Mouse (Mus musculus) stomach, postnatal 0 days (tissue): Measurements from ENCODE around the gene Adcy3. TPM values are rescaled to one million over a fixed set of nuclear protein-coding genes. Genes with fewer than 3 reads are reported as not detected.

Source experiments
- ATAC-seq: fragments of 200-750 bp; cut with Nextera tagmentation; 2 replicates; pipeline ENCODE4 v1.8.0; 2017; ENCODE audit not compliant: low FRiP score, low TSS enrichment
- DNase-seq: peaks from one replicate; pipeline ENCODE4 v3.0.0-alpha.2; 2016; ENCODE audit warnings: low spot score
- H3K27ac ChIP-seq: fragments of 300-500 bp; sonication (generic); replicated peaks from 2 replicates; pipeline ENCODE4 v1.5.1; 2014; ENCODE audit warnings: mild to moderate bottlenecking, control low read depth
- H3K27me3 ChIP-seq: fragments of 300-500 bp; sonication (generic); 2 replicates; pipeline ENCODE4 v1.6.1; 2014; ENCODE audit warnings: low read length; ENCODE audit not compliant: control insufficient read depth, insufficient read depth
- H3K36me3 ChIP-seq: fragments of 300-500 bp; sonication (generic); 2 replicates; pipeline ENCODE4 v1.6.1; 2014; ENCODE audit warnings: low read length, mixed read lengths; ENCODE audit not compliant: control insufficient read depth, insufficient read depth
- H3K4me1 ChIP-seq: fragments of 300-500 bp; sonication (generic); replicated peaks from 2 replicates; pipeline ENCODE4 v1.6.1; 2014; ENCODE audit warnings: antibody characterized with exemption; ENCODE audit not compliant: control insufficient read depth, insufficient read depth
- H3K4me2 ChIP-seq: fragments of 300-500 bp; sonication (generic); replicated peaks from 2 replicates; pipeline ENCODE4 v1.6.1; 2014; ENCODE audit warnings: low read depth, mild to moderate bottlenecking, control low read depth, moderate library complexity
- H3K4me3 ChIP-seq: fragments of 300-500 bp; sonication (generic); 2 replicates; pipeline ENCODE4 v1.5.1; 2014; ENCODE audit warnings: low read depth, low read length, control low read depth
- H3K9ac ChIP-seq: fragments of 300-500 bp; sonication (generic); 2 replicates; pipeline ENCODE4 v1.6.1; 2014; ENCODE audit warnings: mild to moderate bottlenecking, low read length, control low read depth, mixed read lengths
- H3K9me3 ChIP-seq: fragments of 300-500 bp; sonication (generic); 2 replicates; pipeline ENCODE4 v1.6.1; 2016; ENCODE audit warnings: low read length; ENCODE audit not compliant: control insufficient read depth
- CTCF ChIP-seq: IDR thresholded peaks from 2 replicates; pipeline ENCODE4 v1.5.1; 2016; ENCODE audit warnings: antibody characterized with exemption, low read depth, mild to moderate bottlenecking, moderate library complexity
- EP300 ChIP-seq: optimal IDR thresholded peaks from 2 replicates; pipeline ENCODE3; 2016; ENCODE audit warnings: antibody characterized with exemption
- WGBS: fragments of 180-500 bp; shearing (Covaris S2); extraction: QIAGEN DNeasy Blood & Tissue Kit; methylation state at CpG from one replicate; pipeline ENCODE4 v1.1.7; 2014; 5-methylcytosine and 5-hydroxymethylcytosine counted together
- polyA plus RNA-seq: library from polyadenylated mRNA; unstranded; fragments of >200 nt; fragmentation: Nextera tagmentation; extraction: Ambion mirVana; gene quantifications from 2 replicates; pipeline ENCODE4 v1.2.1, GENCODE M21; 2015

The Adcy3 gene
- polyA plus RNA-seq = 2.9 and 3.6 TPM in 2 replicates

GRCm38 (mm10) chr12:4132941-4133846, at the start of gene Adcy3:
Adcy3 (plus strand) TSS chr12:4133103.
- WGBS = 1% methylated on average over 73 of the region's 83 CpGs
- peak; percentile 78; the same call in 1 of the 2 replicates for ATAC-seq
- peak; percentile 52 for DNase-seq
- Histone ChIP-seq H3K9ac (peak within 1 kb of the TSS; percentile 73), H3K4me1 (0 out of 2 replicates have a peak, but pooled peaks cover 2% of the 10 kb centered on the region), H3K4me3 (peak within 1 kb of the TSS; percentile 60), H3K27ac (peak within 1 kb of the TSS; percentile 56), H3K4me2 (peak within 1 kb of the TSS; percentile 88), H3K27me3 (no peaks in the 10 kb centered on the region), H3K36me3 (no peaks in the 10 kb centered on the region; the same call in 1 of the 2 replicates), H3K9me3 (no peaks in the 10 kb centered on the region)
- TF ChIP-seq EP300 = no peak
- 0 out of 2 replicates have a peak, but pooled peaks have one; percentile 2 for TF ChIP-seq CTCF

GRCm38 (mm10) chr12:4083441-4083840, 49.5 kb upstream of the Adcy3 start:
- H3K4me1 ChIP-seq = no peaks in the 10 kb centered on the region
- 59% methylated on average over 8 of the region's 8 CpGs for WGBS
- no peak for ATAC-seq
- H3K36me3 ChIP-seq = no peaks in the 10 kb centered on the region; the same call in 1 of the 2 replicates
- DNase-seq = no peak
- peak overlapping the region; percentile 58; the same call in 1 of the 2 replicates for H3K4me2 ChIP-seq
- no peak overlapping the region for H3K4me3 ChIP-seq
- H3K9ac ChIP-seq = no peak overlapping the region
- H3K9me3 ChIP-seq = no peaks in the 10 kb centered on the region
- no peak overlapping the region for H3K27ac ChIP-seq
- no peaks in the 10 kb centered on the region for H3K27me3 ChIP-seq
- TF ChIP-seq EP300 (no peak), CTCF (no peak)

- DNase-seq (peak; percentile 71), ATAC-seq (peak; percentile 77)
- no peak overlapping the region for H3K4me2 ChIP-seq
- no peaks in the 10 kb centered on the region for H3K36me3 ChIP-seq
- H3K27me3 ChIP-seq = no peaks in the 10 kb centered on the region
- H3K9me3 ChIP-seq = no peaks in the 10 kb centered on the region
- no peak overlapping the region for H3K4me3 ChIP-seq
- WGBS = 75% methylated on average over 4 of the region's 4 CpGs
- no peaks in the 10 kb centered on the region for H3K4me1 ChIP-seq
- TF ChIP-seq EP300 = no peak
- TF ChIP-seq CTCF = peak; percentile 95
- no peak overlapping the region for H3K27ac ChIP-seq
- H3K9ac ChIP-seq = no peak overlapping the region
Observed at GRCm38 (mm10) chr12:4107383-4107782, 25.5 kb upstream of the Adcy3 start.

GRCm38 (mm10) chr12:4116132-4116531, 16.8 kb upstream of the Adcy3 start:
- DNase-seq = no peak
- no peak overlapping the region for H3K4me3 ChIP-seq
- WGBS = 38% methylated on average over 9 of the region's 9 CpGs
- peak overlapping the region; percentile 24; the same call in 1 of the 2 replicates for H3K27ac ChIP-seq
- H3K27me3 ChIP-seq = no peaks in the 10 kb centered on the region
- H3K4me2 ChIP-seq = no peak overlapping the region
- no peaks in the 10 kb centered on the region for H3K4me1 ChIP-seq
- no peak for ATAC-seq
- no peaks in the 10 kb centered on the region for H3K9me3 ChIP-seq
- TF ChIP-seq EP300 = no peak
- no peak for TF ChIP-seq CTCF
- no peaks in the 10 kb centered on the region for H3K36me3 ChIP-seq
- H3K9ac ChIP-seq = no peak overlapping the region

GRCm38 (mm10) chr12:4117136-4117535, 15.8 kb upstream of the Adcy3 start:
- H3K27me3 ChIP-seq = no peaks in the 10 kb centered on the region
- 70% methylated on average over 3 of the region's 3 CpGs for WGBS

GRCm38 (mm10) chr12:4117579-4117978, 15.3 kb upstream of the Adcy3 start:
- H3K36me3 ChIP-seq = no peaks in the 10 kb centered on the region
- no peak overlapping the region for H3K27ac ChIP-seq
- no peak overlapping the region for H3K9ac ChIP-seq
- WGBS = 50% methylated on average over 4 of the region's 4 CpGs
- H3K4me2 ChIP-seq = no peak overlapping the region
- H3K9me3 ChIP-seq = no peaks in the 10 kb centered on the region
- H3K27me3 ChIP-seq = no peaks in the 10 kb centered on the region
- DNase-seq (no peak), ATAC-seq (no peak)
- TF ChIP-seq CTCF (no peak), EP300 (no peak)
- no peak overlapping the region for H3K4me3 ChIP-seq
- H3K4me1 ChIP-seq = no peaks in the 10 kb centered on the region

More at GRCm38 (mm10) chr12:4117136-4117535, 15.8 kb upstream of the Adcy3 start:
- Histone ChIP-seq H3K4me2 (no peak overlapping the region), H3K27ac (no peak overlapping the region), H3K36me3 (no peaks in the 10 kb centered on the region), H3K4me1 (no peaks in the 10 kb centered on the region), H3K4me3 (no peak overlapping the region), H3K9me3 (no peaks in the 10 kb centered on the region), H3K9ac (no peak overlapping the region)
- no peak for DNase-seq
- ATAC-seq = no peak
- TF ChIP-seq EP300 (no peak), CTCF (no peak)
